Mouse (Mus musculus): Measurements from ENCODE around the gene Txk.

DNA sequence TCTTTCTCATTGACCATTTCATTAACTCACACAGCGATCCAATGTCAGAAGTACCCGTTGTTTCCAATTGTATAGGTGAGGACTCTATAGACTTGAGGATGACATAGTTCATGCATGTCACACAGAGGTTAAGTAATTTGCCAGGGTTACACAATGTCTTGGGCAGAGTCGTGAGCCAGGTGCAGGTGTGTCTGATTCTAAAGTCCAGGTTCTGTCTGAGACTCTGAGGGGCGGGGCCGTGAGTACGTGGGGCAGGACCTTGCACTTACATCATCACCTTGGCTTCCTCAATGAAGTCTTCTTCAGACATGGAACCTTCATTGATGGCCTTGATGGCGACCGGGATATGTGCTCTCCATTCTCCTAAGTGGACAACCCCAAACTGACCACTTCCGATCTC, 42.6 kb downstream of the Txk start:
- TF ChIP-seq MAFK (IDR thresholded peaks at IDR 0.05; ENCODE audit: insufficient read depth, low read depth, low read length) (no peak), CHD2 (IDR thresholded peaks at IDR 0.05; ENCODE audit: low read depth, low read length) (no peak), HCFC1 (IDR thresholded peaks at IDR 0.05; ENCODE audit: borderline replicate concordance, insufficient read depth, low read length) (no peak)
